Mouse (Mus musculus) brain, embryonic 14.5 days (tissue): ENCODE results near the gene Abcg5.

ENCODE experiments used
- CTCF ChIP-seq: fragments of 200-500 bp; IDR thresholded peaks from 2 replicates; pipeline ENCODE4 v1.5.1; 2012; ENCODE audit warnings: inconsistent platforms, mild to moderate bottlenecking, moderate library complexity, borderline replicate concordance; ENCODE audit not compliant: insufficient read depth, insufficient read length; ENCODE audit errors: extremely low read depth
- POLR2A ChIP-seq: fragments of 200-500 bp; IDR thresholded peaks from 2 replicates; pipeline ENCODE4 v1.6.1; 2012; ENCODE audit warnings: mild to moderate bottlenecking, inconsistent platforms, borderline replicate concordance; ENCODE audit not compliant: poor library complexity, insufficient read depth, insufficient read length, severe bottlenecking; ENCODE audit errors: extremely low read depth

- TF ChIP-seq CTCF (no peak), POLR2A (no peak)
These were observed 38.3 kb downstream of the Abcg5 start for GRCm38 (mm10) chr17:84644292-84645050.
